Mouse (Mus musculus) MEL (cell line): Measurements from ENCODE around the gene Exog. TPM values are rescaled to one million over a fixed set of nuclear protein-coding genes. Genes with fewer than 3 reads are reported as not detected.

Experiments
- DNase-seq: peaks from one replicate; pipeline ENCODE4 v3.0.0; 2011; ENCODE audit warnings: low read depth, low spot score
- H3K27ac ChIP-seq: 2 replicates; pipeline ENCODE4 v1.5.1; 2012; ENCODE audit warnings: low read depth, mild to moderate bottlenecking, control low read depth, low read length, moderate library complexity; ENCODE audit not compliant: control insufficient read depth
- H3K27me3 ChIP-seq, 2 experiments: fragments of 150-350 bp in 1 of 2; sonication (generic) in 1 of 2; 2 replicates each; pipeline ENCODE4 v1.6.1; 2012; ENCODE audit warnings: low read length in 2 of 2, mild to moderate bottlenecking in 2 of 2, improper control_type of control experiment in 1 of 2, moderate library complexity in 1 of 2; ENCODE audit not compliant: insufficient read depth in 2 of 2, control insufficient read depth in 1 of 2
- H3K36me3 ChIP-seq, 2 experiments: 2 replicates each; pipeline ENCODE4 v1.6.1; 2012 to 2014; ENCODE audit warnings: low read length in 2 of 2, improper control_type of control experiment in 1 of 2, inconsistent platforms in 1 of 2, mild to moderate bottlenecking in 1 of 2; ENCODE audit not compliant: insufficient read depth in 2 of 2, control insufficient read depth in 1 of 2
- H3K4me1 ChIP-seq, 2 experiments: fragments of 150-350 bp in 1 of 2; sonication (generic) in 1 of 2; 2 replicates each; pipeline ENCODE4 v1.6.1; 2012; ENCODE audit warnings: low read length in 2 of 2, improper control_type of control experiment in 1 of 2, mild to moderate bottlenecking in 1 of 2; ENCODE audit not compliant: insufficient read depth in 2 of 2, control insufficient read depth in 1 of 2
- H3K4me3 ChIP-seq, 2 experiments: fragments of 150-350 bp in 1 of 2; sonication (generic) in 1 of 2; 2 replicates each; pipeline ENCODE4 v1.5.1; 2012; ENCODE audit warnings: low read depth in 2 of 2, low read length in 2 of 2, mild to moderate bottlenecking in 2 of 2, moderate library complexity in 2 of 2, control low read depth in 1 of 2, improper control_type of control experiment in 1 of 2; ENCODE audit not compliant: control insufficient read depth in 1 of 2, insufficient read depth in 1 of 2
- H3K79me2 ChIP-seq: 2 replicates; pipeline ENCODE4 v1.6.1; 2012; ENCODE audit warnings: mild to moderate bottlenecking, low read length, moderate library complexity; ENCODE audit not compliant: control insufficient read depth, poor library complexity, insufficient read depth
- H3K9ac ChIP-seq: 2 replicates; pipeline ENCODE4 v1.6.1; 2012; ENCODE audit warnings: low read depth, mild to moderate bottlenecking, control low read depth, low read length, moderate library complexity; ENCODE audit not compliant: control insufficient read depth, poor library complexity, severe bottlenecking
- H3K9me3 ChIP-seq: fragments of 150-350 bp; sonication (generic); replicated peaks from 2 replicates; pipeline ENCODE4 v1.6.1; 2012; ENCODE audit warnings: mild to moderate bottlenecking, low read length, improper control_type of control experiment, moderate library complexity; ENCODE audit not compliant: insufficient read depth
- BHLHE40 ChIP-seq: IDR thresholded peaks from 2 replicates; pipeline ENCODE4 v1.6.1; 2012; ENCODE audit warnings: low read depth, mild to moderate bottlenecking, inconsistent platforms, low read length, improper control_type of control experiment, borderline replicate concordance
- CHD1 ChIP-seq: IDR thresholded peaks from 2 replicates; pipeline ENCODE4 v1.6.1; 2012; ENCODE audit warnings: low read depth, mild to moderate bottlenecking, inconsistent platforms, low read length, improper control_type of control experiment
- CHD2 ChIP-seq: IDR thresholded peaks from 2 replicates; pipeline ENCODE4 v1.6.1; 2011; ENCODE audit warnings: low read length, improper control_type of control experiment
- ELF1 ChIP-seq: IDR thresholded peaks from 2 replicates; pipeline ENCODE4 v1.6.1; 2014; ENCODE audit warnings: low read depth, mild to moderate bottlenecking, inconsistent platforms, low read length, improper control_type of control experiment, moderate library complexity
- EP300 ChIP-seq, 2 experiments: IDR thresholded peaks; 2 replicates each; pipeline ENCODE4 v1.6.1; 2011; ENCODE audit warnings: improper control_type of control experiment in 2 of 2, low read length in 2 of 2, low read depth in 1 of 2, mild to moderate bottlenecking in 1 of 2
- GABPA ChIP-seq: IDR thresholded peaks from 2 replicates; pipeline ENCODE4 v1.6.1; 2012; ENCODE audit warnings: low read depth, mild to moderate bottlenecking, inconsistent platforms, low read length, improper control_type of control experiment, moderate library complexity
- HCFC1 ChIP-seq: IDR thresholded peaks from 2 replicates; pipeline ENCODE4 v1.6.1; 2012; ENCODE audit warnings: low read depth, mild to moderate bottlenecking, inconsistent platforms, low read length, improper control_type of control experiment, moderate library complexity
- JUND ChIP-seq: IDR thresholded peaks from 2 replicates; pipeline ENCODE4 v1.6.1; 2011; ENCODE audit warnings: low read depth, mild to moderate bottlenecking, improper control_type of control experiment, low read length
- KAT2A ChIP-seq: conservative IDR thresholded peaks from 2 replicates; pipeline ENCODE4 v1.6.1; 2012; ENCODE audit warnings: low read depth, low read length, improper control_type of control experiment, inconsistent platforms
- MAFK ChIP-seq: IDR thresholded peaks from 2 replicates; pipeline ENCODE4 v1.6.1; 2011; ENCODE audit warnings: low read depth, mild to moderate bottlenecking, low read length, improper control_type of control experiment, borderline replicate concordance
- MEF2A ChIP-seq: IDR thresholded peaks from 2 replicates; pipeline ENCODE4 v1.6.1; 2014; ENCODE audit warnings: low read depth, mild to moderate bottlenecking, inconsistent platforms, low read length, improper control_type of control experiment; ENCODE audit not compliant: poor library complexity, insufficient replicate concordance, severe bottlenecking; ENCODE audit errors: extremely low read depth
- MXI1 ChIP-seq: IDR thresholded peaks from 2 replicates; pipeline ENCODE4 v1.6.1; 2011; ENCODE audit warnings: mild to moderate bottlenecking, low read depth, low read length, improper control_type of control experiment
- MYC ChIP-seq: IDR thresholded peaks from 2 replicates; pipeline ENCODE4 v1.6.1; 2011; ENCODE audit warnings: low read depth, mild to moderate bottlenecking, low read length, improper control_type of control experiment, moderate library complexity
- POLR2A ChIP-seq, 2 experiments: IDR thresholded peaks; 2 replicates each; pipeline ENCODE4 v1.6.1; 2011 to 2012; ENCODE audit warnings: low read length in 2 of 2, mild to moderate bottlenecking in 2 of 2, control low read depth in 1 of 2, improper control_type of control experiment in 1 of 2, low read depth in 1 of 2, moderate library complexity in 1 of 2; ENCODE audit not compliant: control insufficient read depth in 1 of 2, insufficient read depth in 1 of 2, poor library complexity in 1 of 2
- POLR2AphosphoS5 ChIP-seq: IDR thresholded peaks from 2 replicates; pipeline ENCODE4 v1.6.1; 2012; ENCODE audit warnings: low read depth, borderline replicate concordance, mild to moderate bottlenecking, inconsistent platforms, low read length, moderate library complexity, mixed read lengths
- RCOR1 ChIP-seq: IDR thresholded peaks from 2 replicates; pipeline ENCODE4 v1.6.1; 2012; ENCODE audit warnings: low read depth, mild to moderate bottlenecking, inconsistent platforms, low read length, improper control_type of control experiment
- TAL1 ChIP-seq: IDR thresholded peaks from 2 replicates; pipeline ENCODE4 v1.6.1; 2012; ENCODE audit warnings: mild to moderate bottlenecking, inconsistent platforms, low read length, moderate library complexity, mixed read lengths
- USF2 ChIP-seq, 2 experiments: IDR thresholded peaks; 2 replicates each; pipeline ENCODE4 v1.6.1; 2011 to 2012; ENCODE audit warnings: improper control_type of control experiment in 2 of 2, low read length in 2 of 2, borderline replicate concordance in 1 of 2, inconsistent platforms in 1 of 2, low read depth in 1 of 2, mild to moderate bottlenecking in 1 of 2; ENCODE audit not compliant: insufficient read depth in 1 of 2
- ZC3H11A ChIP-seq: IDR thresholded peaks from 2 replicates; pipeline ENCODE4 v1.6.1; 2012; ENCODE audit warnings: low read depth, mild to moderate bottlenecking, inconsistent platforms, low read length, improper control_type of control experiment
- ZMIZ1 ChIP-seq: IDR thresholded peaks from 2 replicates; pipeline ENCODE4 v1.6.1; 2012; ENCODE audit warnings: low read depth, mild to moderate bottlenecking, inconsistent platforms, low read length, improper control_type of control experiment, moderate library complexity
- polyA plus RNA-seq, 2 experiments: library from polyadenylated mRNA; stranded (reverse) in 1 of 2; unstranded in 1 of 2; fragments of >175 nt in 1 of 2; fragments of >200 nt in 1 of 2; gene quantifications; 2 replicates each; pipeline versions ENCODE4 v1.2.1 to v1.2.4; 2012; ENCODE audit warnings: low replicate concordance in 2 of 2, low read depth in 1 of 2; ENCODE audit not compliant: insufficient read length in 2 of 2, insufficient read depth in 1 of 2, missing spikeins in 1 of 2
- total RNA-seq: library from RNA; depleted of rRNA; stranded (reverse); fragments of 300-350 nt; gene quantifications from 2 replicates; pipeline ENCODE4 v1.2.3, GENCODE M21; 2012

Gene Exog
- total and polyA plus RNA-seq, 3 experiments: 11.7 to 12.1 TPM; not detected in 1

GRCm38 (mm10) chr9:119407884-119408283, 36.9 kb upstream of the Exog start:
- H3K4me1 ChIP-seq: no peaks in the 10 kb centered on the region
- TF ChIP-seq EP300 (IDR thresholded peaks at IDR 0.05; ENCODE audit: low read depth in 1 of 2, low read length in 2 of 2): no peak
- no peak for TF ChIP-seq TAL1
- TF ChIP-seq POLR2AphosphoS5: no peak
- TF ChIP-seq CHD2: no peak
- no peak for TF ChIP-seq MXI1
- no peak for TF ChIP-seq JUND
- TF ChIP-seq BHLHE40: no peak
- TF ChIP-seq HCFC1: no peak
- no peak for TF ChIP-seq ZC3H11A
- TF ChIP-seq MAFK: no peak
- no peak for TF ChIP-seq USF2 (IDR thresholded peaks at IDR 0.05; ENCODE audit: borderline replicate concordance in 1 of 2, insufficient read depth in 1 of 2, low read depth in 1 of 2, low read length in 2 of 2)
- no peak for TF ChIP-seq CHD1
- no peak for TF ChIP-seq GABPA
- TF ChIP-seq RCOR1: no peak
- no peak for TF ChIP-seq MEF2A
- TF ChIP-seq KAT2A: no peak
- TF ChIP-seq ELF1: no peak
- TF ChIP-seq MYC: no peak
- TF ChIP-seq POLR2A (IDR thresholded peaks at IDR 0.05; ENCODE audit: control insufficient read depth in 1 of 2, insufficient read depth in 1 of 2, low read depth in 1 of 2, low read length in 2 of 2, poor library complexity in 1 of 2): no peak
- TF ChIP-seq, all 39 proteins: peak for 0
- Histone ChIP-seq H3K9ac (no peak overlapping the region), H3K4me3 (no peak overlapping the region), H3K27me3 (peaks cover 0 to 1% of the 10 kb centered on the region in 2 experiments; a peak in 1 of 4 replicates), H3K79me2 (no peaks in the 10 kb centered on the region), H3K27ac (no peak overlapping the region), H3K9me3 (no peaks in the 10 kb centered on the region), H3K36me3 (no peaks in the 10 kb centered on the region)
- no peak for DNase-seq

GRCm38 (mm10) chr9:119408898-119409664, 35.7 kb upstream of the Exog start:
- no peak overlapping the region for H3K4me3 ChIP-seq
- H3K36me3 ChIP-seq: no peaks in the 10 kb centered on the region
- no peaks in the 10 kb centered on the region for H3K9me3 ChIP-seq
- no peaks in the 10 kb centered on the region; a peak in 1 of 4 replicates for H3K27me3 ChIP-seq
- DNase-seq: no peak
- H3K4me1 ChIP-seq: no peaks in the 10 kb centered on the region
- H3K79me2 ChIP-seq: no peaks in the 10 kb centered on the region
- H3K27ac ChIP-seq: no peak overlapping the region
- TF ChIP-seq GABPA: no peak
- no peak for TF ChIP-seq POLR2AphosphoS5
- TF ChIP-seq CHD2: no peak
- TF ChIP-seq ZMIZ1: no peak
- no peak for TF ChIP-seq MYC
- H3K9ac ChIP-seq: no peak overlapping the region
